Mouse (Mus musculus) stomach, postnatal 0 days (tissue): ENCODE measurements around the gene Snx7. TPM values are rescaled to one million over a fixed set of nuclear protein-coding genes. Genes with fewer than 3 reads are reported as not detected.

Experiments
- ATAC-seq: fragments of 200-750 bp; cut with Nextera tagmentation; 2 replicates; pipeline ENCODE4 v1.8.0; 2017; ENCODE audit not compliant: low FRiP score, low TSS enrichment
- DNase-seq: peaks from one replicate; pipeline ENCODE4 v3.0.0-alpha.2; 2016; ENCODE audit warnings: low spot score
- H3K27ac ChIP-seq: fragments of 300-500 bp; sonication (generic); replicated peaks from 2 replicates; pipeline ENCODE4 v1.5.1; 2014; ENCODE audit warnings: mild to moderate bottlenecking, control low read depth
- H3K27me3 ChIP-seq: fragments of 300-500 bp; sonication (generic); 2 replicates; pipeline ENCODE4 v1.6.1; 2014; ENCODE audit warnings: low read length; ENCODE audit not compliant: control insufficient read depth, insufficient read depth
- H3K36me3 ChIP-seq: fragments of 300-500 bp; sonication (generic); 2 replicates; pipeline ENCODE4 v1.6.1; 2014; ENCODE audit warnings: low read length, mixed read lengths; ENCODE audit not compliant: control insufficient read depth, insufficient read depth
- H3K4me1 ChIP-seq: fragments of 300-500 bp; sonication (generic); replicated peaks from 2 replicates; pipeline ENCODE4 v1.6.1; 2014; ENCODE audit warnings: antibody characterized with exemption; ENCODE audit not compliant: control insufficient read depth, insufficient read depth
- H3K4me2 ChIP-seq: fragments of 300-500 bp; sonication (generic); replicated peaks from 2 replicates; pipeline ENCODE4 v1.6.1; 2014; ENCODE audit warnings: low read depth, mild to moderate bottlenecking, control low read depth, moderate library complexity
- H3K4me3 ChIP-seq: fragments of 300-500 bp; sonication (generic); 2 replicates; pipeline ENCODE4 v1.5.1; 2014; ENCODE audit warnings: low read depth, low read length, control low read depth
- H3K9ac ChIP-seq: fragments of 300-500 bp; sonication (generic); 2 replicates; pipeline ENCODE4 v1.6.1; 2014; ENCODE audit warnings: mild to moderate bottlenecking, low read length, control low read depth, mixed read lengths
- H3K9me3 ChIP-seq: fragments of 300-500 bp; sonication (generic); 2 replicates; pipeline ENCODE4 v1.6.1; 2016; ENCODE audit warnings: low read length; ENCODE audit not compliant: control insufficient read depth
- CTCF ChIP-seq: IDR thresholded peaks from 2 replicates; pipeline ENCODE4 v1.5.1; 2016; ENCODE audit warnings: antibody characterized with exemption, low read depth, mild to moderate bottlenecking, moderate library complexity
- EP300 ChIP-seq: optimal IDR thresholded peaks from 2 replicates; pipeline ENCODE3; 2016; ENCODE audit warnings: antibody characterized with exemption
- WGBS: fragments of 180-500 bp; shearing (Covaris S2); extraction: QIAGEN DNeasy Blood & Tissue Kit; methylation state at CpG from one replicate; pipeline ENCODE4 v1.1.7; 2014; 5-methylcytosine and 5-hydroxymethylcytosine counted together
- polyA plus RNA-seq: library from polyadenylated mRNA; unstranded; fragments of >200 nt; fragmentation: Nextera tagmentation; extraction: Ambion mirVana; gene quantifications from 2 replicates; pipeline ENCODE4 v1.2.1, GENCODE M21; 2015

Snx7 gene
- polyA plus RNA-seq, 1 experiment from 2014 or later = 38.4 TPM

DNA sequence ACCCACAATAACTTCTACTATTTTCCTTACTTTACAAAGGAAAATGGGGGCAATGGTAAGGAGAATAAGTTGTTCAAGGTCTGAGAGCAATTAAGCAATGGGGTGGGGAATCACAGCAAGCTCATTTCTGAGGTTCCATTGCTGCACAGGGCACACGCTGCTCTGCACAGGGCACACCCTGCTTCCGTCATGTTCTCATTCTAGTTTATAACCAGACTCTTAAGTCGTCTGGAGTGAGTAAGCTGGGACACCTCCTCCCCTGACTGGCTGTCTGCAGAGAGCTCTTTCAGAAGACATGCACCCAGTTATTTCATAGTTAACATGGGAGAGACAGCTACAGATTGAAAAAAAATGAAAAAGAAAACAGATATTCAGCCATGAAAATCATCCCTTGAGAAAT lies 30.7 kb downstream of the Snx7 start:
- no peak for TF ChIP-seq EP300
- no peak for TF ChIP-seq CTCF
- 48% methylated on average over 3 of the region's 3 CpGs for WGBS
- Histone ChIP-seq H3K27ac (no peak overlapping the region), H3K36me3 (no peaks in the 10 kb centered on the region), H3K27me3 (no peaks in the 10 kb centered on the region), H3K4me3 (no peak overlapping the region), H3K4me2 (no peak overlapping the region), H3K9ac (no peak overlapping the region), H3K9me3 (no peaks in the 10 kb centered on the region), H3K4me1 (no peaks in the 10 kb centered on the region)
- DNase-seq = no peak
- no peak for ATAC-seq

DNA sequence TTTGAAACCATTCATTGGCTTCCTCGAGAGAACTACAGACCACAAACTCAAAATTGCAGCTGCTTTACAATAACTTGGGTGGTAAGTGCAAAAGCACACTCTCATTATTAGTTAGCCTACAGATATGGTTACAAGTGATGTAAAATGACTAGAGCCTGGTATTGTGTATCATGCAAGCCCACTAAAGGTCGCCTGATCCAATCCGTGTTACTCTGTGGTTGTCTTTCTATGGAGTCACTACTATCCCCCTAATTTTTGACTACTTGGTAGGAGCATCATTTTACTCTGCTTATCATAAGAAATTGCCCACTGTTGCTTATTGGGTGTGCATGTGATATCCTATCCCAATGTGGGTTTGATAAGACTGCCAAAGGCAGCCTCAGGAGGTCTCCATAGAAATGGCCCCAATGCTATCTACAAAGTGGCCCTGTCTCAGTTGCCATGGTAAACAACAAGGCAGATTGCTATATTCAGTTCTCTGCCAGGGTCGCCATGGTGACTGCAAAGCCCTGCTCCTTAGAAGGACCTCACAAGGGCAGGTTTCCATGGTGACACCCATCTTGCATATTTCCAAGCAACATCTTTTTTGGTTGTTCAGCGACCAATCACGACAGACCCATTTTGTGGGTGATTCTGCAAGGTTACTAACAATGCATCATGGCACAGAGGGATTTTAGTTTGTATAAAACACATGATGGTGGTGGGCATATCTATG lies 42.1 kb downstream of the Snx7 start:
- Histone ChIP-seq H3K9ac (no peak overlapping the region), H3K36me3 (no peaks in the 10 kb centered on the region; the same call in 1 of the 2 replicates), H3K9me3 (no peaks in the 10 kb centered on the region), H3K4me3 (no peak overlapping the region), H3K27me3 (no peaks in the 10 kb centered on the region), H3K27ac (no peak overlapping the region), H3K4me1 (no peaks in the 10 kb centered on the region), H3K4me2 (no peak overlapping the region)
- TF ChIP-seq CTCF = no peak
- no peak for TF ChIP-seq EP300
- ATAC-seq (no peak), DNase-seq (no peak)
- 89% methylated on average over 6 of the region's 6 CpGs for WGBS

DNA sequence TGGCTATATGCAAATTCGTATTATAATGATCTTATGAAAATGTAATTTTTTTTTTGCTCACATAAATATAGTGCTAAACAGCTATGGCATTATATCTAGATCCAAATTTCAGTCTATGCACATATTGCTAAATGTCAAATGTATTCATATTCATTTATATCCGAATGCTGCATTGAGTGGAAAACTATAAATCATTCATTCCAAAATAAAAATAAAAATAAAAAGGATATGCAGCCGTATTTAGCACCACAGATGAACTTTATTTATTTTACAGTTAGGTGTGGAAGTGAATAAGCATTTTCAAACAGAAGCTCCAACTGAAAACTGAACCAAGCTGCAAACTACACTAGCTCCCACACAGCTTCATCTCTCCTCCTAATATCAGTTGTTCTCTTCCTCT lies 45.5 kb downstream of the Snx7 start:
- TF ChIP-seq EP300 (no peak), CTCF (no peak)
- no peak for DNase-seq
- Histone ChIP-seq H3K27ac (no peak overlapping the region), H3K27me3 (no peaks in the 10 kb centered on the region), H3K4me3 (no peak overlapping the region), H3K36me3 (no peaks in the 10 kb centered on the region; the same call in 1 of the 2 replicates), H3K4me2 (no peak overlapping the region), H3K4me1 (no peaks in the 10 kb centered on the region), H3K9me3 (no peaks in the 10 kb centered on the region), H3K9ac (no peak overlapping the region)
- no peak for ATAC-seq
- whole genome bisulfite sequencing = 85% methylated on average over 3 of the region's 3 CpGs

DNA sequence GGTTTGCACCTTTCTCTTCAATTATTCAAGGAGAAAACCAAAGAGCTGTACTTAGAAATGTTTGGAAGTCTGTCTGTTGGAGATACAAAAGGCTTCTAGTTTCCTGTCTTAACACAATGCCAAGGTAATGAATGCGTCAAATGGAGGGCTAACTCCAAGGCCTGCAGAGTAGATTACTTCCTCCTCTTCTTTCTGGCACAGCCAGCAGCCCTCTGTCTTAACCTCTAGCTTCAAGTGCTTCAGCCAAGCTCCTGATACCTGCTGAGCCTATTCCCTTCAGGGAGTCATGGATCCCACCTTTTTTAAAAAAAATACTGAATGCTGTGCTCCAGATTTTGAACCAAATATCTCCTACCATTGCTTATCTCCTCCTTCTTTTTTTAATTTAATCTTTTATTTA lies 51.1 kb downstream of the Snx7 start:
- no peaks in the 10 kb centered on the region for H3K27me3 ChIP-seq
- no peak overlapping the region for H3K27ac ChIP-seq
- H3K9me3 ChIP-seq = no peaks in the 10 kb centered on the region
- H3K9ac ChIP-seq = no peak overlapping the region
- H3K4me3 ChIP-seq = no peak overlapping the region
- WGBS = 78% methylated on average over 1 of the region's 1 CpGs
- DNase-seq (no peak), ATAC-seq (no peak)
- no peaks in the 10 kb centered on the region for H3K36me3 ChIP-seq
- H3K4me1 ChIP-seq = no peaks in the 10 kb centered on the region
- no peak for TF ChIP-seq CTCF
- no peak for TF ChIP-seq EP300
- no peak overlapping the region for H3K4me2 ChIP-seq

DNA sequence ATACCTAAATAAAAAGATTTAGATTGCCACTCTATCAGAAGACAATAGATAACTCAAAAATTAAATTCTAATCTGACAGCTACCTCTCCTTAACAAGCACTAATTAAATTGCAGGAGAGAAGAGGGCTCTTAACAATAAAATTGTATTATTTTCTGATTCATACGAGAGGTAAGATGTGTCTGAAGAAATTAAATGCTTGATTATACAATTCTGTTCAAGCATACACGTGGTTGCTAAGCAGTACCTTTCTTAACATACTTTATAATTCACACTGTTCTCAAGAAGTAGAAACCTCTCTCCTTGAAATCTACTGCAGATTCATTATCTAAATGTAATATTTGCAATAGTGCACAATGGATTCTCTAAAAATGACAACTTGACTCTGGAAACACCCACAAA lies 54.5 kb downstream of the Snx7 start:
- TF ChIP-seq CTCF (no peak), EP300 (no peak)
- Histone ChIP-seq H3K4me2 (no peak overlapping the region), H3K36me3 (no peaks in the 10 kb centered on the region), H3K4me1 (no peaks in the 10 kb centered on the region), H3K27ac (no peak overlapping the region), H3K4me3 (no peak overlapping the region), H3K27me3 (no peaks in the 10 kb centered on the region), H3K9me3 (no peaks in the 10 kb centered on the region), H3K9ac (no peak overlapping the region)
- ATAC-seq = no peak
- WGBS = 85% methylated on average over 2 of the region's 2 CpGs
- no peak for DNase-seq

DNA sequence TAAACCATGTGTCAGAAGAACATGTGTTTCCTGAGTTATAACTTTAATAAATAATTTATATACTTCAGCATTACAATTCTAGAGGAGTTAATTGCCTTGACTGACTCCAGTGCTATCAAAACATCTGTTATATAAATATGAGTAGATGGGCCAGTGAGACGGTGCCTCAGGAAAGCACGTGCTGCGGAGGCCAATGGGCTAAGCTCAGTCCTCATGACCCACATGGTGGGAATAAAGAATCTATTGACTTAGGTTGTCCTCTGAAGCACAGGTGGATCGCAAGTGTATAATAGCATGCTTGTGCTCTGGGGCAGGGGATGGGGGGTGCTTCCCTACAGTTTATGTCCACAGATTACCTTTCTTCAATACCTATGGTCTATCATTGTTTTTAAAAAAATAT lies 56.6 kb downstream of the Snx7 start:
- Histone ChIP-seq H3K27ac (no peak overlapping the region), H3K27me3 (no peaks in the 10 kb centered on the region), H3K4me3 (no peak overlapping the region), H3K36me3 (no peaks in the 10 kb centered on the region), H3K9ac (no peak overlapping the region), H3K9me3 (no peaks in the 10 kb centered on the region), H3K4me2 (no peak overlapping the region), H3K4me1 (no peaks in the 10 kb centered on the region)
- TF ChIP-seq CTCF = no peak
- TF ChIP-seq EP300 = no peak
- DNase-seq = no peak
- WGBS = 53% methylated on average over 4 of the region's 4 CpGs
- no peak for ATAC-seq
